Mouse (Mus musculus) right cerebral cortex, postnatal 10 days (tissue): ENCODE results near the gene Slc24a2.
A peak's percentile ranks its signal among the peaks of the same experiment; 100 is the strongest.

Experiments
- DNase-seq, 2 experiments: peaks; one replicate each; pipeline ENCODE4 v3.0.0; 2021; ENCODE audit warnings: low spot score in 2 of 2

The Slc24a2 gene

DNA sequence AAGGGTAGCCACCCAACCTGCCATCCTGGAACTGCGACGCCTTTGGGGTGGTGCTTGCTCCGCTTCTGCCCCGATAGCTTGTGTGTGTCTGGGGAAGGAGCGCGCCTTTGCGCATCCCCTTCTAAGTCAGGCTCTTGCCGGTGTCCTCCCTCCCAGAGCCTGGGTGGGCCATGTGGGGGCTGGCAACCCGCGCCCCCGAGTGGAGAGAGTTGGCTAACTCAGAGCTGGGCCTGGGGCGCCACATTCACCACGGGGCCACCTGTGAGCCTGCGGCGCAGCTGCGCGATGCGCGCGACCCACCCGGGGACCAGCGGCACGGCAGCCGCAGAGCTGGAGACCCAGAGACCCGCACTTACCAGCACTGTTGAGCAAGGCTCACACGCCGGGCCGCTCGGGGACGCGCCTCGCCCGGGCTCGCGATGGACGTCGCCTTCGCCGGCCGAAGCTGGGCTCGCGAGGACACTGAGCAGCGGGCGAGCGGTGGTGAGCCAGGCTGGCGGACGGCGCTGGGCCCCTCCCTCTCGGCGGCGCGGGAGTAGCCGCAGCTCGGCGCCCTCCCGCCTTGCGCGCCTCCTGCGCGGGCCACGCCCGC, at the start of gene Slc24a2:
TSS of gene Slc24a2 (minus strand) at position 518 of the 592 bp plus-strand sequence.
- peak; percentile 60 to 62 for DNase-seq

DNA sequence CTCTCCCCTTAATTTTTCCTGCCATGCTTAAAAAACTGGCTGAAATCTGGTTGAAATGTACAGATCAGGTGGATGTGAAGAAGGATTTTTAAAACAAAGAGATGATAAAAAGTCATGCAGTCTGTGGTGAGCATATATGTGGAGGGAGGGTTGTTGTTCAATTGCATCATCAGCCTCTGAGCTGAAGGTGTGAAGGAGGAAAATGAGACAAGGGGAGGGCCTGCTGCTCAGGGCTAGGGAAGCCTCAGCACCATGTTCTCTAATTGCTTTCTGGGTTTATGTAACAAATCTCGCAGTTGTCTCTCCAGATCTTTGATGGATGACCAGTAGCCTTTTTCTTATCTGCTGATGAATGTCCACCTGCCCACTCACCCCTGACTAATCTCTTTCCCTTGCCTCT, 44.5 kb upstream of the Slc24a2 start:
- no peak for DNase-seq

DNA sequence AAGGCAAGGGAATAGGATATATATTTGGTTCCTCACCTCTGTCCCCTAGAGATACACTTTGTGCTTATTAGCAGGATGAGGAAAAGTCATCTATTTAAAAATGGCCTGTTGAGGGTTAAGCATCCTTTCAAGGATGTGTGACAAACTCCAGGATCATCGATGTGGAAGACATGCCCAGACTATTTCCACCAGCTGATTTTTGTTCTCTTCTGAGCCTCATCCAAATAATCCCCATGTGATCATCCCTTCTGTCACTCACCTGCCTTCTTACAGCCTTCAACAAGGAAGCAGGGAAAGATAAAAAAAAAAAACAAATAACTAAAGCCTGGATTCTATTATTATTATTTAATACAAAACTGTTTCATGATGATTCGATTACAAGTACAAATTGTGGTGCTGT, 44.0 kb upstream of the Slc24a2 start:
- no peak for DNase-seq

DNA sequence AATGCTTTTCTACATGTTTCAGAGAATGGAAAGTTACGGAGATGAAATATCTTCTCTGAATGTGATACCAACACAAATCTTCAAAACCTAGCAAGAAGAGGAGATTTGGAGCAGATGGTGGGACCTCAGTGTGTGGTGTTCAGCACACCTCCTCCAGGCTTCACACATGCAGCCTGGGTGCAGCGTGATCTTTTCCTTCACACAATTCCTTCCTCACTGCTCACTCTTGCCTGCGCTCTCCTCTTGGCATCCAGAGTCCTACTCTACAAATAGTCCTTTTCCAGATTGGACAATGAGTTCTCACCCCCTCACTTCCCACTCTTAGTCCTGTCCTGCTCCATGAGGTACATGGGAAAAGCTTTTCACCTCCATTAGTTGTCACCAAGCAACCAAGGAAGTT, 43.2 kb upstream of the Slc24a2 start:
- no peak for DNase-seq

DNA sequence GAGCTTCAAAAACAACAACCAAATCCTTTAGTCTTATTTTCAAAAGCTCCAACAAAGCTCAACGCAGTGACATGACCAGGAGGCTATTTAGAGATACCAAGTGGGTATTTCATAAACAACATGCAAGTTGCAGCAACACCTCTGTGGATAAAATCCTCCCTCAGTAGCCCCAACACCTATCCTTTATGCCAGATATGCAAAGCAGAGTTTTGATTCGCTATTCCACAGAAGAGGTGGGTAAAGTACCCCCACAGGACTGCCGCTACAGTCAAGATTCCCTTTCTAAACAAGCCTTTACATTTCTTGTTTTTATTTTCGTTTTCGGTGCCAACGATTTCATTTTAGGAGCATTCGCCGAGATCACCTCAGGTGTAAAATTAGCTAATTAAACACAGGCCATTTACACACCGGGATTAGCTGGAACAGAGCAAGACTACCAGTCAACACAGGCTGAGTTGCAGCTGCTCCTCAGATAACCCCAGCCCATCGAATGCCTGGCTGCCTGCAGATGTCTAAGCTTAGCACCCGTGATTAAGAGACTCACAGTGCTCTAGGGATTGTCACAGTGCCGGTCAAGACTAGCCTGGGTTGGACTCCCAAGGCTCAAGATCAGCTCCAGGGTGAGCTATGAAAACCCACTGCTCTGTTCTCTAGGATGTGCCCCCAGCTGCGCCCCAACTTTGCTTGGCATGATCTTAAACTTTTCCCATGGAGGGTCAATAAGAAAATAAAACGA, 885 bp downstream of the Slc24a2 start:
- peak in 1 of 2 experiments; percentile 48 for DNase-seq

DNA sequence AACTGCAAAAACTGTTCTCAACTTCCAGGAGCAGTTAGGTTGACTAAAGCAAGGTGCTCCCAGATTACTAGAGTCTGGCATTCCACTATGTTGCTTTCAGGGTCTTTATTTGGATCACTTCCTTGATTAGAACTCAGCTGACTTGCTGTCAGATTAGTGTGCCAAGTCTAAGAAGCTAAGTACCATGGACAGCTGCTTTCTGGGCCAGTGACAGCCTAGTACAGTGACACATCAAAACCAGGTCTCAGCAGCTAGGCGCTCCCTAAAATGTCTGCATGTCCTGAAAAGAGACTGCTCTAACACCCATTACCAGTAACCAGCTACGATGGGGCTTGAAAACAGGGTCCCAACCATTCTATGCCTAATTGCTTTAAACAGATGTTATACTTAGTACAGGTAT, 8.7 kb downstream of the Slc24a2 start:
- no peak for DNase-seq

DNA sequence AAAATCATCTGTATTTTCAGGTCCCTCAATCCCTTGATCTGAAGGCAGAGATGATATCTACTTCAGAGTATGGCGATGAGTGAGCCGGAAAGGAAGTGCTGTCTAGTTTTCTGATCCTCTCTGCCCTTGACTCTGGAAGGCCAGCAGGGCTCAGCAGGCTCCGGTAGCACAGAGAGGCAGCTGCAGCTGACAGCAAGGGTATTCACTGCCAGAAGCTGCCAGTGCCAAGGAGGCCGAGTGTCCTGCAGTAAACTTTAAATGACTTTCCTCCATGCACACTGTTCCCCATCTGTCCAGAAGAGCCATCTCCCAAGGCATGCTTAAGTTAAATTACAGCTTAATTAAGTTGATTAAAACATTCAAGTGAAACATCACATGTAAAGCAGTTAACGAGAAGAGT, 12.1 kb downstream of the Slc24a2 start:
- no peak for DNase-seq

DNA sequence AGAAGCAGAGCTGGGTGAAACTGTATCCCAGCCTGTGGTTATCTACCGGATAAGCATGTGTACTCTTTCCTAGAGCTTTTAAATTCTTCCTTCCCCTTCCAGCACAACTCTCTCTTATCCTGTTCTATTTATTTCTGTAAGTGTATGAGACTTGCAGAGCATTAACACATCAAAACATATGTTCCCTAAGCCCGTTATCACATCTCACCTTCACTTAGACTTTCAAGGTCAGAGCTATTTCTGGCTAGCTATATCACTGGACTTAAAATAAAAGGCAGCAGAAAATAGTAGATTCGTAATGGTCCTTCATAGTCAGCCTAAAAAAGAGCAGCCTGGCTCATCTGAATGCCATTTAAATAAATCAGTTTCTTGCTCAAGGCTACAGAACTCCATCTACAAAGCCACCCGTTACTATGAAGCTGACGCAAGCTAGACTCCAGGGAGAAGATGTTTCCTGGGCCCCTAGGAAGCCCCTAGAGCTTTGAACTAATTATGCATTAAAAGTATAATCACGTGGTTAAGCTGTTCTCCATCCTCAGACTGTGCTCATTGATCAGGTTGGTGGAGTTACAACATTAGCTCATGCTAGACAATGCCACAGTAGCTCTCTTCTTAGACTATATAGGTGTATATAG, 18.8 kb downstream of the Slc24a2 start:
- no peak for DNase-seq

DNA sequence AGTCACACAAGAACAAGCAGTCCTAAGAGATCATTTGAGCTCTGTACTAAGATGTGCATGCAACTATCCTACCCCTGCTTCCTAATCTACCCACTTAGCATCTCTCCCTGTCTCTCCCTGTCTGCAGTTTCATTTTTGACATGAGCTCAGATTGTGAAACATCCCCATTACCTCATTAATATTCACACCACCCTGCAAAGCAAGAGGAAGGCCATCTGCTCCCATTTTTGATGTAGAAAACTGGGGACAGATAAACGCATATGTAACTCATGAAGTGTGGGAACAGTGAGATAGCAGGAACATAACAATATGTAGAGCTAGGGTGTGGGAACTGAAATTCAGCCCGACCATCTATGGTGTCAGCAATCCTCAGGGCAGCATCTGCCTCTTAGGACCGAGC, 19.7 kb downstream of the Slc24a2 start:
- no peak for DNase-seq

DNA sequence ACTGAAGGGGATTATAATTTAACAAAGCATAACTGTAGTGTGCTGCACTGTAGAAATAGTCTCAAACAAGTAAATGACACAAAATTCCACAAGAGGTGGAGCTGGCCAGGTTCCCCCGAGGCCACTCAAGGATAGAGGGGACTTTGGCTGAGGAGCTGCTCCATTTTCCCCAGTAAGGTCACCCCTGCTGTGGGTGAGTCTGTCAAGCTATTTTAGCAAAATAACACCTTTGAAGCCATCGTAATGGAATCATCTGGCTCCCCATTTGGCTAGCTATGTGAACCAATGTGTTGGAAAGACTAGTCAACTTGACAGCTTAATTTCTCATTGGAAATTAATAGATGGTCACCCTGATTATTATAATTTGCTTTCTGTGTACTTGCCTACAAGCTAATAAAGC, 28.2 kb downstream of the Slc24a2 start:
- no peak for DNase-seq

DNA sequence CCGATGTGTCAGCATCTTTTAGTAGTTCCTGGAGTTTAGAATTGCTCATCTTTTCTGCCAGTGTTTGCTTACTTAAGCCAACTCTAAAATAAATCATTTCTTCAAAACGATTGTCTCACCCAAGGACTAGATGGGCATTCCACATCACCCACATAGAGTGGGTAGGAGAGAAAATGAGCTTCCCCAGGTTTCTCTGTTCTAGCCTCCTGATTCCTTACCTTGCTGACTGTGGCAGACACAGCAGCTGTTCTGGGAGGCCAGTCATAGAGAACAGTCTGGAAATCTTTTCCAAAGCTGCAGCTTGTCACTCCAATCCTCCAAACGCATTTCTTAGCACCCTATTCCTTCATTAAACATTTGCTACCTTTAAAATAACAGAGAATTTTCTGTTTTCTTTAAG, 29.0 kb downstream of the Slc24a2 start:
- no peak for DNase-seq

DNA sequence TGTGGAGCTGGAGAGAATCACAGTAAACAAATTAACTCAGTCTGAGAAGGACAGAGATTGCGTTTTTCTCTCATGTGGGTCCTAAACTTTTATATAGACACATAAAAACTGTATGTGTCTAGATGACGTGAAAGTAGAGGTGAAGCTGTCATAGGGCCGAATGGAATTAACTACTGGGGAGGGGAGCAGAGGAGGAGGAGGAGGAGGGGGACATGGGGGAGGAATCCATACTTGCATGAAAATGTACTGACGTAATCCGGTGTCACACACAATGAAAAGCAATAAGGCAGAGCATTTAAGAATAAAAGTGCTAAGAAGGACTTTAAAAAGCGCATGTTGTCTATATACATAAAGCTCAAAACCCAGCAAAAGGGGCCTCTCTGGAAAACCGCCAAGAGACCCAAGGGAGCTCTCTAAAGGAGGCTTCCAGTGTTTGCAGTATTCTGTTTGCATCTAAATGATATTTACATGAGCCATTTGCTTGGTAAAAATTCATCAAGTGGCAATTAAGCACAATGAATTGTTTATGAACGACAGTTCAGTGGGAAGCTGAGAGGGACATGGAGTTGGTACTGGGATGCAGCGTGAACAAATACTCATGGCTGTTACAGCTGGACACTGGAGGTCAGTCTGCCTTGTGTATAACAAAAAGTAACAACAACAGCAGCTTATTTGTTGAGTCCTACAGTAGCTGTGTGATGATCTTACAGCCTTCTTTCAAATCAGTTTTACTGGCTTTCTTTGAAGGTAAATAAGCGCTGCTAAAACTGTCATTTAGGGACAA, 45.9 kb downstream of the Slc24a2 start:
- DNase-seq: no peak

DNA sequence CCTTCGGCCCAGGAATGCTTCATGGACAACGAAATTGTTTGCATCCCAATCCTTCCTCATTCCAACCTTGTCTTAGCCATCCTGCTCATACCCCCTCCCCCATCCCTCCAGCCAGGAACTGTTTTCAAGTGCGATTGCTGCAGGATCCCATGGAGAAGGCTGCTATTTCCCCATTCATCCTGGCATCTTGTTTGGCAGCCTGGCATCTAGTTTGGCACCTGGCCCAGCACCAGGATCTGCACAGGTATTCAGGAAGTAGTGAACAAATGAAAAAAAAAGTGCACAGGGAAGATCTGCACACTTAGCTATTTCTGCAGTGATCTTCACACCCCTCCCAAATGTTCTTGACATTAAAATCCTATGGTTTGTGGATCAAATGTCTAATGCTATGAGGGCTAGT, 53.2 kb downstream of the Slc24a2 start:
- DNase-seq: no peak

DNA sequence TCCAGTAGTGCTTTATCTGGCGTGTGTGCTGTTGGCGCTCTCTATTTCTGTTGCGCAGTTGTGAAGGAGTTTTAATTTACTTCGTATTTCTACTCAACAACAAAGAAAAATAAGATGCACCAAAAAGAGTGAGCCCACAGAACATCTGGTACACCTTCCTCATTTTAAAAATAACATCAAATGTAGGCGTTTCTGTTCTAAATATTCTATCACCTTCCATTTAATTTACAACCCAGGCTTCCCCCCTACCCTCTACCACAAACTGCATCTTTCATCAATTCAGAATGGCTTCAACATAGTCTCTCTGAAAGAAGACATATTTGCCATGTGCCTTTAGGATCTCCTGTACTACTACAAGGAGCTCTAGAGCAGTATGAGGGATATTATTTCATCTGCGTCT, 66.3 kb downstream of the Slc24a2 start:
- DNase-seq: no peak

DNA sequence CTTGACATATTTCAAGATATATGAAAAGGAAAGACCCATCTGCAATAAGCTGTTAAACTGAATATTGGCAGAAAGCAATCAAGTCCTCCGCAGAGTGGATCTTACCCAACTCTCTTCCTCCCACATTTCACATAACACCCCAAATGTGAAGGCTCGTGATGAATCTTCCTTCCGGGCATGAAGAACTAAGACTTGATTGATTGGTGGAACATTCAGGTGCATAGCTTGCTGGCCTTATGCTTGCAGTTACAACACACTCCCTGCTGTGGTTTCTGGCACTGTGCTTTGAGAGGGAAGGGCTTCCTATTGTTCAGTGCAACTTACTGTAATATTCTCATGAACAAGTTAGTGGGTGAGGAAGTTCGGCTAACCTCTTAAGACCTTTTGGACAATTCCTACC, 72.2 kb downstream of the Slc24a2 start:
- DNase-seq: no peak

DNA sequence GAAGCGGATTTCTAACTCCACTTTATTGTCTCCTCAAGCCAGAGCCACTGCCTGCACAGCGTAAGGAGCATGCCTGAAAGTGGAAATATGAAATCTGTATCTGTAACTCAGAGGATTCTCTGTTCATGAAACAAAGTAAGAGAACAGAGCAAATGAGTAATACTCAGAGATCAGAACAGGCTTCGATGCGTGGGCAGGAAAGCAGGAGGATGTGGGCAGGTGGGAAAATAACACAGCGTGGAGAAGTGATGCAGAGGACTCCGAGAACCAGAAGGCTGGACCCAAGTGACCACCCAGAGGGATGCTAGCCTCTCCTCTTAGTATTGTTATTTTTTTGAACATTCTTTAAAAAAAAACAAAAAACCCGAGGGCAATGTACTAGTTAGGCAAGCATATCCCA, 78.3 kb downstream of the Slc24a2 start:
- DNase-seq: no peak

DNA sequence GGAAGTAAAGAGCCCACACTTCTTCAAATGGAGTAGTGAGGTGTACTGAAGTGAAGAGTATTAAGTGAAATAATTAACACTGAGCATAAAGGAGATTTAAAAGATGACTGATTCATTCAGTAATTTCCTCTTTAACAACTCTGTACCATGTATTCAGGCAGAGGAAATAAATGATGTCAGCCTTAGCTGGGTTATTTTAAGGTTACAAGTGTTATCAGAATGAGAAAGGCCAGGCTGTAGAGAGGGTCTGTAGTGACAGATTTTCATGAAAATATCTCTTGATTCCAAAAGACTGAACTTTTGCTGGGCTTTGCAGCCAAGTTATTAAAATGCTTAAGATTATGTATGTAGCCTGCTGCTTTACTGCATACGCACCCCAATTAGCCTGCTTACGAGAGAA, 80.7 kb downstream of the Slc24a2 start:
- DNase-seq: no peak

DNA sequence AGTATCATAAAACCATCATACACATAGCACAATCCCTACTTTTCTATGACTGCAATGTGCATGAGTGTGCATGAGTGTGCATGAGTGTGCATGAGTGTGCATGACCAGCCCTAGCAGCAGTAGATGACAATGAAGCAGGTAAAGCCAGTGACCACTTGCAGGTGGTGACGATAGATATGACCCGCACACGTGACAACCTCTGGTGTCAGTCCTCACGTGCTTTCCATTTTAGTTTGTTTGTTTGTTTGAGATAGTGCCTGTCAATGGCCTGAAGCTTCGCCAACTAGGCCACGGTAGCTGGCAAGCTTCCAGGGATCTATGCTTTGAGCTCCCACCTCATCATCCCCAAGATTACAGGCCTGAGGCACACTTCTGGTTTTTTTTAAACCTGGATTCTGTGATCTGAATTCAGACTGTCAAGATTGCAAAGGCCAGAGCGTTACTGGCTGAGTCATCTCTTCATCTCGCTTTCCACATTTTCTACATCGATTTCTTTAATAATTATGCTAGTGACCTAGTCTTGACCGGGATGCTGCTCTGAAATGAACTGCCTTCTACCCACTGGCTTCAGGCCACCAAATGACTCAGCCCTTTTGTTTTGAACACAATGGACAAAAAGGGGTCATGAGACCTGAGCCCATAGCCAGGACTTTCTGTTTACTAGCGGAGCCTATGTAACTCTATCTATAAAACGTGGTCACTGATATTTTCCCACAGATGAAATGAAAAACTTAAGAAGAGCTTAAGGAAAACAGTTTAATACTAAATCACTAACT, 88.5 kb downstream of the Slc24a2 start:
- no peak for DNase-seq

DNA sequence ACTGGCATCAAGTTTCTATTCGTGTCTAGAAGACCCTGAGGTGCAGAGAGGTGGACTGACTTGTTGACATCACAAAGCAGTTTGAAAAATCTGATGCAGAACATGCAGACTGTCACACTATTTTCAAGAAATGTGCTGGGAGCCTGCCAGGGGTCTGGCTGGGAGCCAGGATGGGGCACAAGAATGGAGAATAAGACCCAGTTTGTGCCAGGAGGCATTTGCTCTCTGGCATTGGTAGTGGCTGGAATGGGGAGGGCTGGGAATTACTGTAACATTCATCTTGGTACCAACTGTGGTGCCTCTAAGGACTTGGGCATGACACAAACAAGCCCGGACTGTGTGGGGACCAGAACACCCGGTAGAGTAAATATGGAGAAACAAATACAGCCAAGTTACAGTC, 89.4 kb downstream of the Slc24a2 start:
- DNase-seq: peak; percentile 40 to 59

DNA sequence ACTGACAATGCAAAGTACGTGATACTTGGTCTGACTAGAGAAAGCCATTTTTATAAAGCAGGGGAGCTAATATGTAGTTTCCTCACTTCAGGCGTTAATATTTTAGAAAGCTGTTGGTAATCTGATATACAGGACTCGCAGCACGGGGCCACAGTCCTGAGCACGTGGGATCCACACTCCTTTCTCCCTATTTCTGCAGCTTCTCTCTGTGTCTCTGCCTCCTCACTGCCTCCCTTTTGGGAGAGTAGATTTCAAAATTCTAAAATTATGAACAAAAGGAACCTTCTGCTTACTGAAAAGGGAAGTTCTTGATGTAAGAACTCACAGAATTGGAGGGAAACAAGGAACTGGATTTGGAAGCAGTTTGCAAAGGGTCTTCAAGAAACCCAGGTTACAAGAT, 97.8 kb downstream of the Slc24a2 start:
- no peak for DNase-seq

DNA sequence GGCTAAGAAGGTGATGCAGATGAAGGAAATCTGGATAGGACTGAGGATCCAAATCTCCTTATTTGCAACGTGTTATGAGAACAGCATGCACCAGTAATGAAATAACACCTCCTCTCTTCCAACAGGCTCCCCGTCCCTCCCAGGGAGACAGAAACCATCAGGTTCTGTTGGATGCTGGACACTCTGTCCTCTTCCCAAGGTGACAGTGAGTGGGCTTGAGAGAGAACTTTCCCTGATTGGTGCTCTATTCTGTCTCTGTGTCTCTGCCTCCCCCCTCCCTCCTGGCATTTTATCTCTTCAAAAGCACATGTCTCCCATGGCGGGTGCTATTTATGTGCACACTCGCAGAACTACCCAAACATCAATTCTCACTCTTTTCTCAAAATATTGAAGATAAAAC, 103.5 kb downstream of the Slc24a2 start:
- no peak for DNase-seq

DNA sequence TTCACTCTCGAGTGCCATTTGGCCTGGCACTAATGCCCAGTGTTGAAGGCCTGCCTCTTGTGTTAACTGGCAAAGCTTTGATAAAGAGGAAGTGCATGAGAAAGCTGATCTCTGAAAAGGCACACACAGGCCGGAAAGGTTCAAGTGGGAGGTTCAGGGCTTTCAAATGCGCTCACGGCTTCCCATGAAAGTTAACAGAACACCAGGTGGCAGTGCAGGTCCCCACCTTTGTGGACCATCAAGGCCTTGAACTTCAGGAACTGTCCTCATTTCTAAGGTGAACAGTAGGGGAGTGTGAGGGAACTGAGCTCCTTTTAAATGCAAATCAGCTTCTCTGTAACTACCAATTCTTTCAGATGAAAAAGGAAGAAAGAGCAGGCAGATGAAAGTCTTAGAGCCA, 110.5 kb downstream of the Slc24a2 start:
- no peak for DNase-seq
